Mouse (Mus musculus) embryonic facial prominence, embryonic 13.5 days (tissue): ENCODE data around the gene Dpm3. TPM values are rescaled to one million over a fixed set of nuclear protein-coding genes. Genes with fewer than 3 reads are reported as not detected.
A peak's percentile ranks its signal among the peaks of the same experiment; 100 is the strongest.
"Not testable (repeated sequence)": the region's sequence is repeated elsewhere in the genome, so short reads cannot be mapped to it uniquely, and the experiment has no call there.

ENCODE experiments used
- ATAC-seq: fragments of 200-750 bp; cut with Nextera tagmentation; 2 replicates; pipeline ENCODE4 v1.8.0; 2017; ENCODE audit warnings: low read depth; ENCODE audit not compliant: insufficient number of reproducible peaks, insufficient read depth, low FRiP score, low TSS enrichment
- H3K27ac ChIP-seq: fragments of 300-500 bp; sonication (generic); 2 replicates; pipeline ENCODE4 v1.5.1; 2015; ENCODE audit warnings: moderate library complexity, mild to moderate bottlenecking, inconsistent platforms
- H3K27me3 ChIP-seq: fragments of 300-500 bp; sonication (generic); 2 replicates; pipeline ENCODE4 v1.6.1; 2015; ENCODE audit warnings: mild to moderate bottlenecking, inconsistent platforms
- H3K36me3 ChIP-seq: fragments of 300-500 bp; sonication (generic); 2 replicates; pipeline ENCODE4 v1.6.1; 2015; ENCODE audit warnings: mild to moderate bottlenecking, inconsistent platforms
- H3K4me1 ChIP-seq: fragments of 300-500 bp; sonication (generic); 2 replicates; pipeline ENCODE4 v1.6.1; 2015; ENCODE audit warnings: inconsistent platforms
- H3K4me2 ChIP-seq: fragments of 300-500 bp; sonication (generic); 2 replicates; pipeline ENCODE4 v1.6.1; 2015; ENCODE audit warnings: moderate library complexity, mild to moderate bottlenecking, inconsistent platforms
- H3K4me3 ChIP-seq: fragments of 300-500 bp; sonication (generic); 2 replicates; pipeline ENCODE4 v1.5.1; 2015; ENCODE audit warnings: mild to moderate bottlenecking, inconsistent platforms
- H3K9ac ChIP-seq: fragments of 300-500 bp; sonication (generic); 2 replicates; pipeline ENCODE4 v1.6.1; 2015; ENCODE audit warnings: mild to moderate bottlenecking, inconsistent platforms
- H3K9me3 ChIP-seq: fragments of 300-500 bp; sonication (generic); 2 replicates; pipeline ENCODE4 v1.6.1; 2016; ENCODE audit warnings: inconsistent platforms
- WGBS: fragments of 180-500 bp; shearing (Covaris S2); methylation state at CpG from one replicate; pipeline ENCODE4 v1.1.7; 2015; ENCODE audit warnings: mixed read lengths; 5-methylcytosine and 5-hydroxymethylcytosine counted together
- polyA plus RNA-seq: library from polyadenylated mRNA; unstranded; fragments of >200 nt; fragmentation: Nextera tagmentation; extraction: Ambion mirVana; gene quantifications from 2 replicates; pipeline ENCODE4 v1.2.1, GENCODE M21; 2015

Dpm3 gene
- polyA plus RNA-seq: 120 and 147 TPM in 2 replicates

- no peak within 1 kb of the TSS for H3K4me3 ChIP-seq
- no peak for ATAC-seq
- WGBS: 57% methylated on average over 7 of the region's 7 CpGs
- no peak within 1 kb of the TSS for H3K4me2 ChIP-seq
- H3K9me3 ChIP-seq: no peaks in the 10 kb centered on the region
- H3K9ac ChIP-seq: no peak within 1 kb of the TSS
- H3K4me1 ChIP-seq: 0 out of 2 replicates have a peak, but pooled peaks cover 3% of the 10 kb centered on the region
- H3K27me3 ChIP-seq: no peaks in the 10 kb centered on the region
- no peak within 1 kb of the TSS for H3K27ac ChIP-seq
- H3K36me3 ChIP-seq: no peaks in the 10 kb centered on the region
Measured at GRCm38 (mm10) chr3:89259076-89259475, at the start of gene Dpm3. Gene Dpm3 (plus strand): TSS chr3:89259358.

DNA sequence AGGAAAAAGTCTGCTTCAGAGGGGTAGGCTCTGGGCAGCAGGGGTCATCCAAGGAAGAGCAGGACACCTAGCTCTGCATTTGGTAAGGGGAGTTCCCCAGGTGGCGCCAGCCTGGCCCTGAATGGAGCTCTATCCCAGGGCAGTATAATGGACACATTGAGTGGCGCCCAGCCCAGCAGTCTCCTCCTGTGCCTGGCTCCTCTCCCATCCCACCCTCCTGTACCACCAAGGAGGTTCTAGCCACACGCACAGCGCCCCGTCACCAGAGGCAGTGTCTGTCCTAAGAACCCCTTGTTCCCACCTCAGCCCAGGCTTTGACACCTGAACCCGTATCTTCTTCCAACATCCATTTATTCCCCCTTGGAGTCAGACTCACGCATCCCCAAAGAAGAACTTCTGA lies 49.4 kb upstream of the Dpm3 start:
- Histone ChIP-seq H3K9ac (no peak overlapping the region), H3K27ac (no peak overlapping the region), H3K4me1 (peaks cover 8% of the 10 kb centered on the region), H3K36me3 (peaks cover 63% of the 10 kb centered on the region), H3K9me3 (no peaks in the 10 kb centered on the region), H3K4me2 (no peak overlapping the region), H3K4me3 (no peak overlapping the region), H3K27me3 (no peaks in the 10 kb centered on the region)
- WGBS: 91% methylated on average over 7 of the region's 7 CpGs
- no peak for ATAC-seq

- ATAC-seq: no peak
- H3K9ac ChIP-seq: no peak overlapping the region
- H3K27ac ChIP-seq: no peak overlapping the region
- no peak overlapping the region for H3K4me2 ChIP-seq
- no peak overlapping the region for H3K4me3 ChIP-seq
- 82% methylated on average over 13 of the region's 13 CpGs for WGBS
- peaks cover 13% of the 10 kb centered on the region for H3K4me1 ChIP-seq
- no peaks in the 10 kb centered on the region for H3K27me3 ChIP-seq
- H3K9me3 ChIP-seq: no peaks in the 10 kb centered on the region
- peaks cover 59% of the 10 kb centered on the region for H3K36me3 ChIP-seq
Measured at GRCm38 (mm10) chr3:89210162-89210561, 49.0 kb upstream of the Dpm3 start.

GRCm38 (mm10) chr3:89210731-89211130 lies 48.4 kb upstream of the Dpm3 start:
- H3K4me3 ChIP-seq: no peak overlapping the region
- peak overlapping the region; percentile 55; the same call in 1 of the 2 replicates for H3K27ac ChIP-seq
- peaks cover 18% of the 10 kb centered on the region for H3K4me1 ChIP-seq
- peaks cover 53% of the 10 kb centered on the region for H3K36me3 ChIP-seq
- no peak for ATAC-seq
- no peak overlapping the region for H3K4me2 ChIP-seq
- no peaks in the 10 kb centered on the region for H3K9me3 ChIP-seq
- H3K27me3 ChIP-seq: no peaks in the 10 kb centered on the region
- 81% methylated on average over 7 of the region's 7 CpGs for WGBS
- no peak overlapping the region; the same call in 1 of the 2 replicates for H3K9ac ChIP-seq

DNA sequence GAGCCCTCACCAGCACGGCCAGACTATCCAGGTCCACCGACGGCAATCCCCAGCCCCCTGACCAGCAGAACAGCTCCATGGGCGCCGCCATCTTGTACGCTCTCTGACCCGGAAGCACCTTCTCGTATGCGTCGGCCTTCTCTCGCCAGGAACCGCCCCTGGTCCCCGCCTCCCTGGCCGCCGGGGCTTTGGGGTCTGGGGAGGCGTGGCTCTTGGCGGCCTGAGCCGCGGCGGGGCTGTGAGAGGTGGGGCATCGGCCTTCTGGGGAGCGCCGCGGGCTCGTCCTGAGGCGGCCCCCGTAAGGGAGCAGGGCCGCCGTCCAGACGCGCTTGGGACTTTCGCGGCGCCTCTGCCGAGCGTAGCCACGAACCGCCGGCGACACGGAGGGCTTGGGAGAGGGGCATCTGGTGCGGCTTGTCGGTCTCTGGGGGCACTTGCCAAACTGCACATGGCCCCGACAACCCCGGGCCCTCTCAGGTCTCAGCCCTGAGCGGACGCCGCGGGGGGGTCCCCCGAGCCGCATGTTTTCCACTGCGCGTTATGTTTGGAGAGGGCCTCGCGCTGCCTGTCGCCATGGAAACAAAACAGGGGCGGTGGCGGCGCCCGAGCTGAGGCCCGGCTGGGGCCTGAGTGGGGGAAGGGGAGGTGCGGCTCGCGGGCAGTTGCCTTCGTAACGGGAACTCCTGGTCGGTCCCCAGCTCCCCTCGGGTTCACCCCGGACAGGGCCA lies 45.2 kb upstream of the Dpm3 start:
- no peaks in the 10 kb centered on the region for H3K9me3 ChIP-seq
- peak overlapping the region; percentile 84 for H3K9ac ChIP-seq
- peak overlapping the region; percentile 96 for H3K27ac ChIP-seq
- ATAC-seq: peak; percentile 87
- peaks cover 26% of the 10 kb centered on the region for H3K36me3 ChIP-seq
- WGBS: under 1% methylated on average over 68 of the region's 69 CpGs
- no peaks in the 10 kb centered on the region for H3K27me3 ChIP-seq
- peak overlapping the region; percentile 77 for H3K4me2 ChIP-seq
- H3K4me1 ChIP-seq: peaks cover 23% of the 10 kb centered on the region
- H3K4me3 ChIP-seq: peak overlapping the region; percentile 78

GRCm38 (mm10) chr3:89214681-89215411 lies 44.3 kb upstream of the Dpm3 start, which contains the start of gene Thbs3:
Gene Thbs3 (plus strand): TSS chr3:89215180.
- Histone ChIP-seq H3K27me3 (no peaks in the 10 kb centered on the region), H3K9me3 (no peaks in the 10 kb centered on the region), H3K36me3 (peaks cover 26% of the 10 kb centered on the region), H3K4me3 (peak within 1 kb of the TSS; percentile 78), H3K4me2 (peak within 1 kb of the TSS; percentile 77), H3K4me1 (peaks cover 23% of the 10 kb centered on the region), H3K9ac (peak within 1 kb of the TSS; percentile 84), H3K27ac (peak within 1 kb of the TSS; percentile 96)
- ATAC-seq: no peak; the same call in 1 of the 2 replicates
- WGBS: under 1% methylated on average over 18 of the region's 19 CpGs

DNA sequence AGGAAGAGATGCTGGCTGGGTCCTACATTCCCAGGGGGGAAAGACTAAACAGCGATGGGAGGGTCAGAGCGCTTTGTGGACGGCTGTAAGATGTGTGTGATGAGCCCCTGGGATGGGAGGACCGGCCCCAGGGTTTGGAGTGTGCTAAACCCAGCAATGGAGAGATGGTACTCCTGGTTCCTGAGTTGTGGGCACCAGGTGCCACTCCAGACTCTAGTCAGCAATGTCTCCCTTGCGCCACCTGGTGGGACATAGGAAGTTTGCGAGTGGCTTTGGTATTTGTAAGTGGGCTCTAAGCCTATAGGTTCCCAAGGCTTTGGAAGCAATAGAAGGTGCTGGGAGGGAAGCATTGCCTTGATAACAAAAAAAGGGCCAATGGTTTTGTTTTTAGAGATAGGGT lies 43.3 kb upstream of the Dpm3 start:
- H3K9me3 ChIP-seq: no peaks in the 10 kb centered on the region
- no peaks in the 10 kb centered on the region for H3K27me3 ChIP-seq
- peak overlapping the region; percentile 96; the same call in 1 of the 2 replicates for H3K27ac ChIP-seq
- peaks cover 23% of the 10 kb centered on the region for H3K4me1 ChIP-seq
- peak; percentile 33; the same call in 1 of the 2 replicates for ATAC-seq
- peak overlapping the region; percentile 84 for H3K9ac ChIP-seq
- peak overlapping the region; percentile 77 for H3K4me2 ChIP-seq
- H3K36me3 ChIP-seq: peaks cover 21% of the 10 kb centered on the region
- H3K4me3 ChIP-seq: peak overlapping the region; percentile 78
- 0% methylated on average over 6 of the region's 6 CpGs for WGBS

- not testable (repeated sequence) for H3K9ac ChIP-seq, H3K27me3 ChIP-seq, H3K4me3 ChIP-seq, H3K27ac ChIP-seq, H3K9me3 ChIP-seq, ATAC-seq
- peak overlapping the region; percentile 77; the same call in 1 of the 2 replicates for H3K4me2 ChIP-seq
- H3K36me3 ChIP-seq: peaks cover 24% of the 10 kb centered on the region
- peaks cover 23% of the 10 kb centered on the region for H3K4me1 ChIP-seq
- 76% methylated on average over 7 of the region's 7 CpGs for WGBS
Measured at GRCm38 (mm10) chr3:89216407-89216806, 42.8 kb upstream of the Dpm3 start.

DNA sequence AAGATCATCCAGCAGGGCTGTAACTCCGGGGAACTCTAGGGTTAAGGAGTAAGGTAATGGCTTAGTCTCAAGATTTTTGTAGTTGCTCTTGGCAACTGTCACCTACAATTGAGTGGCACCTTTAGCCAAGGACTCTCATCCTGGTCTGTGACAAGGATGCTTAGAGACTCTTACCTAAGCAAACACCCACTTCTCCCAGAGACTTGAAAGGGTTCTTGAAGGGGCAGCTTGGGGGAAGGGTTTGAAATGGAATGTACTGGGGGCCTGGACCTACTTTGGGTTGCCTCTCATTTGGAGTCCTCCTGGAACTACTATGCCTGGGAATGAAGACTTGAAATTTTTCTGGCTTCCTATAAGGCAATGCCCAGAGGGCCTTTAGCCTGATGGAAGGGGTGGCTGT lies 40.9 kb upstream of the Dpm3 start:
- ATAC-seq: no peak
- H3K4me1 ChIP-seq: peaks cover 16% of the 10 kb centered on the region
- no peak overlapping the region for H3K4me2 ChIP-seq
- peaks cover 33% of the 10 kb centered on the region for H3K36me3 ChIP-seq
- no peaks in the 10 kb centered on the region for H3K9me3 ChIP-seq
- no peak overlapping the region for H3K9ac ChIP-seq
- H3K4me3 ChIP-seq: no peak overlapping the region
- no peaks in the 10 kb centered on the region for H3K27me3 ChIP-seq
- 83% methylated on average over 1 of the region's 1 CpGs for WGBS
- H3K27ac ChIP-seq: no peak overlapping the region

DNA sequence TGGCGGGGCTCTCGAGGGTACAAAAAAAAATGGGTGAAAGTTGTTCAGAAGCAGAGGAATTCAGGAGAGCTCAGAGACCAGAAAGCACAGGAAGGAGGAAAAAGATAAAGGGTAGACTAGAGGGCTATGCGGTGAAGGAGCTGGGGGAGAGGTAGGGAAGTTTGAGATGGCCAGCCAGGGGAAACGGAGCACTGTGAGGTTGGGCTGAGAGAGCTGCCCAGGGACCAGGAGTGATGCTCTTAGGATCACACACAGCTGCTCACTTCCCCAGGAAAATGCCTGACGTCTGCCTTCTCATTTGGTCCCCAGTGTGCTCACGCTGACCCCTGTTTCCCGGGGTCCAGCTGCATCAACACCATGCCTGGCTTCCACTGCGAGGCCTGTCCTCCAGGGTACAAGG lies 39.6 kb upstream of the Dpm3 start:
- Histone ChIP-seq H3K27me3 (no peaks in the 10 kb centered on the region), H3K9me3 (no peaks in the 10 kb centered on the region), H3K9ac (0 out of 2 replicates have a peak overlapping the region, but pooled peaks have one; percentile 40), H3K36me3 (peaks cover 45% of the 10 kb centered on the region), H3K4me3 (no peak overlapping the region), H3K27ac (no peak overlapping the region), H3K4me2 (no peak overlapping the region), H3K4me1 (peaks cover 16% of the 10 kb centered on the region)
- WGBS: 49% methylated on average over 8 of the region's 8 CpGs
- ATAC-seq: no peak

- no peak overlapping the region for H3K4me3 ChIP-seq
- WGBS: 56% methylated on average over 5 of the region's 5 CpGs
- H3K4me1 ChIP-seq: peaks cover 12% of the 10 kb centered on the region
- H3K36me3 ChIP-seq: peaks cover 48% of the 10 kb centered on the region
- H3K27me3 ChIP-seq: 0 out of 2 replicates have a peak, but pooled peaks cover 2% of the 10 kb centered on the region
- no peak overlapping the region for H3K9ac ChIP-seq
- no peak overlapping the region for H3K27ac ChIP-seq
- H3K4me2 ChIP-seq: no peak overlapping the region
- H3K9me3 ChIP-seq: no peaks in the 10 kb centered on the region
- ATAC-seq: no peak
Measured at GRCm38 (mm10) chr3:89221167-89221566, 38.0 kb upstream of the Dpm3 start.
